Mouse (Mus musculus) kidney, postnatal 0 days (tissue): ENCODE results near the gene Snu13. TPM values are rescaled to one million over a fixed set of nuclear protein-coding genes. Genes with fewer than 3 reads are reported as not detected.

Experiments
- ATAC-seq: fragments of 200-750 bp; cut with Nextera tagmentation; replicated peaks from 2 replicates; pipeline ENCODE4 v1.8.0; 2017; ENCODE audit warnings: low read depth, moderate number of reproducible peaks, moderate TSS enrichment, moderate library complexity; ENCODE audit not compliant: low FRiP score
- DNase-seq: peaks from one replicate; pipeline ENCODE4 v3.0.0-alpha.2; 2016; ENCODE audit warnings: low spot score
- H3K27ac ChIP-seq: fragments of 300-500 bp; sonication (generic); 2 replicates; pipeline ENCODE4 v1.5.1; 2014; ENCODE audit warnings: mild to moderate bottlenecking
- H3K27me3 ChIP-seq: fragments of 300-500 bp; sonication (generic); 2 replicates; pipeline ENCODE4 v1.6.1; 2014; ENCODE audit warnings: low read length, mixed read lengths; ENCODE audit not compliant: insufficient read depth
- H3K36me3 ChIP-seq: fragments of 300-500 bp; sonication (generic); 2 replicates; pipeline ENCODE4 v1.6.1; 2014; ENCODE audit warnings: low read length, mixed read lengths; ENCODE audit not compliant: insufficient read depth
- H3K4me1 ChIP-seq: fragments of 300-500 bp; sonication (generic); replicated peaks from 2 replicates; pipeline ENCODE4 v1.6.1; 2014; ENCODE audit warnings: antibody characterized with exemption, low read length, mixed read lengths; ENCODE audit not compliant: insufficient read depth
- H3K4me2 ChIP-seq: fragments of 300-500 bp; sonication (generic); 2 replicates; pipeline ENCODE4 v1.6.1; 2014; ENCODE audit warnings: mild to moderate bottlenecking, low read length, moderate library complexity, mixed read lengths
- H3K4me3 ChIP-seq: fragments of 300-500 bp; sonication (generic); replicated peaks from 2 replicates; pipeline ENCODE4 v1.5.1; 2014; ENCODE audit warnings: low read depth, low read length
- H3K9ac ChIP-seq: fragments of 300-500 bp; sonication (generic); 2 replicates; pipeline ENCODE4 v1.6.1; 2014; ENCODE audit warnings: low read depth, low read length
- H3K9me3 ChIP-seq: fragments of 300-500 bp; sonication (generic); replicated peaks from 2 replicates; pipeline ENCODE4 v1.6.1; 2016; ENCODE audit warnings: low read length, inconsistent platforms, mixed read lengths
- CTCF ChIP-seq: IDR thresholded peaks from 2 replicates; pipeline ENCODE4 v1.5.1; 2016; ENCODE audit warnings: antibody characterized with exemption, low read depth, mild to moderate bottlenecking, moderate library complexity
- WGBS: fragments of 180-500 bp; shearing (Covaris S2); extraction: QIAGEN DNeasy Blood & Tissue Kit; methylation state at CpG from one replicate; pipeline ENCODE4 v1.1.7; 2014; 5-methylcytosine and 5-hydroxymethylcytosine counted together
- polyA plus RNA-seq: library from polyadenylated mRNA; unstranded; fragments of >200 nt; fragmentation: Nextera tagmentation; extraction: Ambion mirVana; gene quantifications from 2 replicates; pipeline ENCODE4 v1.2.1, GENCODE M21; 2015

Snu13 gene
- polyA plus RNA-seq, 1 experiment from 2014 or later: 225 TPM

DNA sequence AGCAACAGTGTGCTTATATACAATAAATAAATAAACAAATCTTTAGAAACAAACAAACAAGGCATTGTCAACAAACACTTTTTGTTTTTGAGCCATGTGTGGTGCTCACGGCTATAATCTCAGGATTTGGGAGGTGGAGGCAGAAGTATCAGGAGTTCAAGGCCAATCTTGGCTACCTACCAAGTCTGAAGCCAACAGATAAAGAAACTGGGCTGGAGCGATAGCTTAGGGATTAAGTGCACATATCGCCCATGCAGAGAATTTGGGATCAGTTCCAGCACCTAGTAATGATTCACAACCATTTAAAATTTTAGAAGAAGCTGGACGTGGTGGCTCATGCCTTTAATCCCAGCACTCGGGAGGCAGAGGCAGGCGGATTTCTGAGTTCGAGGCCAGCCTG is 26.1 kb upstream of the Snu13 start:
- H3K4me3 ChIP-seq: no peak overlapping the region
- no peaks in the 10 kb centered on the region for H3K36me3 ChIP-seq
- no peak for ATAC-seq
- H3K9ac ChIP-seq: no peak overlapping the region
- H3K4me1 ChIP-seq: no peaks in the 10 kb centered on the region
- H3K27ac ChIP-seq: no peak overlapping the region
- H3K27me3 ChIP-seq: peaks cover 16% of the 10 kb centered on the region; the same call in 1 of the 2 replicates
- H3K4me2 ChIP-seq: no peak overlapping the region
- no peak for DNase-seq
- no peak for TF ChIP-seq CTCF
- H3K9me3 ChIP-seq: no peaks in the 10 kb centered on the region
- 80% methylated on average over 7 of the region's 7 CpGs for WGBS

GRCm38 (mm10) chr15:82071816-82072469 is 24.5 kb upstream of the Snu13 start:
- Histone ChIP-seq H3K9me3 (no peaks in the 10 kb centered on the region), H3K27ac (no peak overlapping the region), H3K4me2 (no peak overlapping the region), H3K4me1 (no peaks in the 10 kb centered on the region), H3K36me3 (no peaks in the 10 kb centered on the region), H3K27me3 (peaks cover 16% of the 10 kb centered on the region; the same call in 1 of the 2 replicates), H3K4me3 (no peak overlapping the region), H3K9ac (no peak overlapping the region)
- no peak for ATAC-seq
- DNase-seq: no peak
- TF ChIP-seq CTCF: no peak
- WGBS: 89% methylated on average over 26 of the region's 26 CpGs

DNA sequence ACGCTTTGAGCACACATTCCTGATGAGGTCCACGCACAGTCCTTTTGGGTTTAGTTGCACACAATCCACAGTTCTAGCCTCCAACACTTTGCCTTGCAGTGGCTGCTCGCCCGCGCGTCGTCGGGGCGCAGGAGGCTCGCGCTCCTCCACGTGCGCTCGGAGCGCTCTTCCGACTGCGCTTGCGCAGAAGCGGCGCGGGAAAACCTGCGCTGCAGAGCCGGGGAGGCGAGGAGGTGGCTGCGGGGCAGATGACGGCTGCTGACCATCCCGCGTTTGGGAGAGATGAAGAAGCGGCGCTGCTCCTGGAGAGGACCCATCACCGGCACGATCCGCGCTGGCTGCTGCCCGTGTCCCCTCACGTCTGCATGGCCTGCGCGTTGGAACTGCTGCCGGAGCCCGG is 22.5 kb upstream of the Snu13 start, which contains the start of gene Mei1:
TSS of gene Mei1 (plus strand) at position 99 of the 400 bp plus-strand sequence.
- DNase-seq (no peak), ATAC-seq (no peak)
- Histone ChIP-seq H3K27me3 (peaks cover 16% of the 10 kb centered on the region; the same call in 1 of the 2 replicates), H3K27ac (no peak within 1 kb of the TSS), H3K4me1 (no peaks in the 10 kb centered on the region), H3K9me3 (no peaks in the 10 kb centered on the region), H3K4me2 (no peak within 1 kb of the TSS), H3K9ac (no peak within 1 kb of the TSS), H3K36me3 (no peaks in the 10 kb centered on the region), H3K4me3 (no peak within 1 kb of the TSS)
- TF ChIP-seq CTCF: no peak
- 23% methylated on average over 40 of the region's 40 CpGs for WGBS

DNA sequence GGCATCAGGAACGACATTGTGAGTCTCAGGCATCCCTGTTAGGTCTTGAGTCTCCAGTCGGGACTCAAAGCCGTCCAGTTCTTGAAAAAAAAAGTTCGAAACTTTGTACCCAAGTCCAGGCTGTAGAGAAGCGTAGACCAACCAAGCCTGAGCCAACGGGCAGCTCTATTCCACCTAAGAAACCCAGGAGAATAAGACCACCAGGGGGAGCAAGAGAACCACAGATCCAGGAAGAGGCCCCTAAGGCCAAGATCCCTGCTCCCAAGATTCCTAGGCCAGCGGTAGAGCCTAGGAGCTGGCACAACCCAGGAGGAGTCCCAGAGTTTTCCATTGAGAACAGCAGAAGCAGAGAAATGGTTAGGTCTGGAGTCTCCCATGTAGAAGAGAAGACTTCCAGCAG is 18.1 kb upstream of the Snu13 start:
- WGBS: 17% methylated on average over 7 of the region's 7 CpGs
- ATAC-seq: no peak

DNA sequence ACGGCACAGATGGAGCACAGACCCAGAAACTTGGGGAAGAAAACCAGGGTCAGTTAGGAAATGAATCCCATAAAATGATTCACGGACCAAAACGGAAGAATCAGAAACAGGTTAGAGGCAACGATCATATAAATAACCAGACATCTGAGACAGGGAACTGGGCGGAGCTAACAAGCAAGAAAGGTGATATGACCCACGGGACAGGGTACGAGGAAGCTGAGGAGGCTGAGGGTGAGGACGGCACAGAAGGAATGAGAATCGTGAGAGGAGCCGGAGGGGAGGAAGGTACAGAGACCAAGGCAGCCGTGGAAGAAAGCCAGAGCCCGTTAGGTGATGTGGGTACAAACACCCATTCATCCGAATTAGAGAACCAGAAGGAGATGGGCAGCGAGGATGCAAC is 16.5 kb upstream of the Snu13 start:
- no peaks in the 10 kb centered on the region for H3K36me3 ChIP-seq
- H3K27ac ChIP-seq: no peak overlapping the region
- no peak for ATAC-seq
- TF ChIP-seq CTCF: no peak
- no peak for DNase-seq
- WGBS: 30% methylated on average over 14 of the region's 14 CpGs
- H3K4me1 ChIP-seq: no peaks in the 10 kb centered on the region
- no peaks in the 10 kb centered on the region for H3K27me3 ChIP-seq
- no peaks in the 10 kb centered on the region for H3K9me3 ChIP-seq
- H3K9ac ChIP-seq: no peak overlapping the region
- H3K4me2 ChIP-seq: no peak overlapping the region
- no peak overlapping the region for H3K4me3 ChIP-seq

More for the DNA sequence above, 18.1 kb upstream of the Snu13 start:
- 0 out of 2 replicates have a peak overlapping the region, but pooled peaks have one; percentile 23 for H3K9ac ChIP-seq
- no peak overlapping the region for H3K4me3 ChIP-seq
- H3K27me3 ChIP-seq: peaks cover 11% of the 10 kb centered on the region; the same call in 1 of the 2 replicates
- no peaks in the 10 kb centered on the region for H3K4me1 ChIP-seq
- TF ChIP-seq CTCF: peak; percentile 89
- H3K27ac ChIP-seq: no peak overlapping the region
- H3K9me3 ChIP-seq: no peaks in the 10 kb centered on the region
- H3K36me3 ChIP-seq: no peaks in the 10 kb centered on the region
- no peak overlapping the region for H3K4me2 ChIP-seq
- DNase-seq: peak; percentile 91

DNA sequence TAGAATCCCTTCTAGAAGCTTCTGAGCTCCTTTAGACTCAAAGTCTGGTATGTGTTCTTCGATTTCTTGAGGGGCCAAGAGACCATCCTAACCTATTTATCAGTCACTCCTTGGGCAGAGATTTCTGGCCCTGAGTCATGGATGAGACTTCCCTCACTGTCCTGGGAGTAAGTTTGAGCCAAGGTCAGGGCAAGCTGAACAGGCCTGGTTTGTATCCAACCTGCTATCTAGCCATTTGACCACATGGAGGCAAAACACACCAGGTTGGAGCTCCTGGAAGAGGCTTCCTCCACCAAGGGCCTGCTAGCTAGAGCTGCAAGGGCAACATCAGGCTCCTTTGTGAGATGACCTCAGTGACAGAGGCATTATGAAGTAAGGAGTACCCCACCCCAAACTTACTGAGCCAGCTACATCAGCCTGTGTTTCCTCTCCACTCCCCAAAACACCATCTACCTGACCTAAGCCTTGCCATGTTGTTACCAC is 11.4 kb upstream of the Snu13 start, which contains the start of gene 4930407I10Rik:
TSS of gene 4930407I10Rik (plus strand) at position 433 of the 483 bp plus-strand sequence.
- Histone ChIP-seq H3K9ac (no peak within 1 kb of the TSS), H3K4me1 (no peaks in the 10 kb centered on the region), H3K9me3 (no peaks in the 10 kb centered on the region), H3K36me3 (no peaks in the 10 kb centered on the region), H3K4me3 (no peak within 1 kb of the TSS), H3K27ac (no peak within 1 kb of the TSS), H3K27me3 (no peaks in the 10 kb centered on the region), H3K4me2 (no peak within 1 kb of the TSS)
- ATAC-seq (no peak), DNase-seq (no peak)
- no peak for TF ChIP-seq CTCF
- 69% methylated on average over 1 of the region's 1 CpGs for WGBS

GRCm38 (mm10) chr15:82052544-82052943 is 5.1 kb upstream of the Snu13 start:
- WGBS: 52% methylated on average over 5 of the region's 5 CpGs
- Histone ChIP-seq H3K4me2 (no peak overlapping the region), H3K9me3 (no peaks in the 10 kb centered on the region), H3K27ac (no peak overlapping the region), H3K4me1 (no peaks in the 10 kb centered on the region), H3K27me3 (no peaks in the 10 kb centered on the region), H3K9ac (no peak overlapping the region), H3K4me3 (no peak overlapping the region), H3K36me3 (no peaks in the 10 kb centered on the region)
- no peak for TF ChIP-seq CTCF
- no peak for DNase-seq
- ATAC-seq: no peak
